Mouse (Mus musculus): Measurements from ENCODE around the gene Tango2.
A peak's percentile ranks its signal among the peaks of the same experiment; 100 is the strongest.
"Not testable (repeated sequence)": the region's sequence is repeated elsewhere in the genome, so short reads cannot be mapped to it uniquely, and the experiment has no call there.

Tango2 gene

DNA sequence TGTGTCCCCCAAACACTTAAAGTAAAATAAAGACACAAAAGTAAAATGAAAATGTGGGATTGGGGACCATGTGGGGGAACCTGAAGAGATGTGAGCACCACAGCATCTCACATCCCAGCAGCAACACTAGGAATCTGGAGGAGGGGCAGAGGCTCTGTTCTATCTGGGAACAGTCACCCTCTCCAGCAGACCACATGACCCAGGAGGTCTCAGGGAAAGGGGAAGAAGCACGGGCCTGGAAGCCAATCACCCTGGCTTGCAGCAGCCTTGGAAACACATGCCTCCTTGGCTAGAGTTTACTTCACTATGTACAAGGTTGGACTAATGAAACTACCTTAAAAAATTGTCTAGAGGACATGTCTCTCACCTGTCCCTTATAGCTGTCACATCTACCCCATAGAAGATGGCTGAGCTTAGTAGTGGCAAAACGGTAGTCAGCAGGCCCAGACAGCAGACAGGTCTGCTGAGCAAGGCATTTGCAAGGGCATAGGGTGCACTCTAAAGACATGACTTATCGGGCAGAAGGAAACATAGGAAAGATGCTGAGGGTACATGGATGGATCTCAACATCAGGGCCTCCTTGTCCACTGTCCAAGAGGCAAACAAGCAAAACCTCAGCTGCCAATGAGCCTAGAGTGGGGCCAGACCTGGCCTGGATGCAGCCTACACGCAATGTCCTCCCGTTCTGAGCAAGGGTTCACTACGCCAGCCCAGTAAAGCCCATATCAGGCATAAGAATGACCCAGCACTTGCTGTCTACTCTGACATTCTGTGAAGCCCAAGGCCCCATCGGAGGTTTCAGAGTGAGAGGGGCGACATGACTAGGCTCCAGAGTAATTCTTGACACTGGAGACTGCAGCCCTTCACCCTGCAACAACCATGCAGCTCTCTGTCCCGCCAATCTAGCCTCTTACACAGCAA lies 5.0 kb downstream of the Tango2 start:
- peak; percentile 59 for DNase-seq

DNA sequence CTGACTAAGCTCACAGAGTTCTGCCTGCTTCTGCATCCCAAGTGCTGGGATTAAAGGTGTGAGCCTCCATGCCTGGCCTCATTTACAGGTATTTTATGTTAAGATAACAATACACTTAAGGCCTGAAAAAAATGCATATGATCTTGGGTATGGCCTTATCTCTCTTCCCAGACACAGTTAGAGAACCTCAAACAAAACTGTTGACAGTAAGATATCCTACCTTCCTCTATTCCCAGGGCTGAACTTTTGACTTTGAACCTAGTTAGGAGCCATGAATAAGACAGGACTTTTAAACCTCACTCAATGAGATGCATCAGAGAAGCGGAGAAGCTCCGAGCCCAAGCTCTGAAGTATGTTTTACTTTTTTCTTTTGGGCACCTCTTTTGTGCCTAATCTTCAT lies 5.8 kb downstream of the Tango2 start:
- no peak for DNase-seq

DNA sequence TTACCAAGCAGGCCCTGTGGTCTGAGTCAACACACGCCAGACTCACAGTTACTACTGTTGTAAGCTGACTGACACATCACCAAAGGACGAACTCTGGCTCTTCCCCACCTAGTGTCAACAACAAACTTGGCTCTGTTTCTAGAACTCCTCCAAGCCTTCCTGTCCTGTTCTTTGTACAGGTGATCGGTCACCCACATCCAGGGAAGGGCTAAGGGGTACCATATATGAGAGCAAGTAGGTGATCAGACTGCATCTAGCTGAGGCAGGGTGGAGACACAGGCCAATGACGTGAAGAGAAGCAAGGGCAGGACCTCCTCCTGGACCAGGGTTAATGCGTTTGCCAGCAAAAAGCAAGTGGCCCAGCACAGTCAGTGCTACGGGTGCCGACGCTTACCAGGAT lies 6.3 kb downstream of the Tango2 start:
- DNase-seq = no peak

DNA sequence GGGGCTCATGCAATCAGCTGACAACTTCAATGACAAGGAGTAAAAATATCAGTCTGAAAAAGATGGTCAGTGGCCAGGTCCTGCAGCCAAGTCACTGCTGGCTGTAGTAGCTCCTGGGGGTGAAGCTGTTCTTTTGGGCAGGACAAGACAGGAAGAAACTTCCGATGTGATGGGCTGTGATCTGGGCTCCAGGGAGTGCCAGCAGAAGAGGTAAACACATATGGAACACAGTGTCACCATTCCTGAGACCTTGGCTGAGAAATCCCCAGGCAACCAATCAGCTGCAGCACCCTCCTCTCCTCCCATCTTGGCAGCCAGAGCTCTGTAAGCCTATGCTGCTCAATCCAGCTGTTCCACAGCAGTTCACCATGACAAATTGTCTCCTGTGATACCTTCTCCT lies 8.0 kb downstream of the Tango2 start:
- DNase-seq = no peak

DNA sequence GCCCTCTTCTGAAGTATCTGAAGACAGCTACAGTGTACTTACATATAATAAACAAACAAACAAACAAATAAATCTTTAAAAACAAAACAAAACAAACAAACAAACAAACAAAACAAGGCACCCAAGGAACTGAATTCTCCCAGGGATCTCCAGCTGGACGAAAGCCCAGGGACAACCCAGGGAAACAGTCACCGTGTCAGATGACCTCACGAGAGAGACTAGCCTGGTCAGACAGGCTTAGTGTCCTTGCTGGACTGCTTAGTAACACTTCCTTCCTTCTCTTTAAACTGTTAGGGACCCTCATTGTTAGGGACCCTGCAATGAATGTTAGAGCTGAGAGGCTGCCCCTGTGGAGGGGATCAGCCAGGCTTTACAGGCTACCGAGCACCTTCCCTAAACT lies 10.6 kb downstream of the Tango2 start:
- DNase-seq = no peak

DNA sequence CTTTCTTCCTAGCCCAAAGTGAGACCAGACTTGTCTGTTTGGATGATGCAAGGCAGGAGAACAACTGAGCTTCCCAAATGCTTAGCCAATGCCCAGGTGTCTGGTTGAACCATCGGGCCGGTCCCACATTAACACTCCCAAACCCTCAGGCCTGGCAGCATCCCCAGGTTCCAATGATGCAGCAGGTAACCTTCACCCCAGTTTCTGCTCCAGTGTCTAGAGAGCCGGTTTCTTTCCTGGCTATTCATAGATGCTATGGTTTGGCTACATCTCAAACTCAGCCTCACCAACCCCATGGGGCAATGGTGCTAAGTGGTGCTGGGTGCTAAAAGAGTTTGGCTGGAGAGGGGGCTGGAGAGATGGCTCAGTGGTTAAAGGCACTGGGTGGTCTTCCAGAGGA lies 11.9 kb downstream of the Tango2 start:
- DNase-seq = no peak

DNA sequence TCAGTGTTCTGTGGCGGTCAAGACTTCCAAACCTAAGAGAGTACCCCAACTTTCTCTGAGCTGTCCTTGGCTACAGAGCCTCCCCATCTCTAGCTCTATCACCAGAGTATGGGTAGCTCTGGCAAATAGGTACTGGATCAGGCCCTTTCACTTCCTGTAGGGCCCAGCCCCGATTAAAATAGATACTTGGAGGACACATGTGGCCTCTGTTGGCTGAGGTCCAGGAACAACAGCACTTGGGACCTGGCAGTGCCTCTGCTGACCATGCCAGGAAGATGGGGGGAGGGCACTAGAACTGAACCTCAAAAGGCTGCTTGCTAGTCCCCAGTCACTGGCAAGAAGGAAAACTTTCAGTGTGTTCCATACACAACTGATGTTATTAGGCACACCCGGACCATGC lies 13.9 kb downstream of the Tango2 start:
- DNase-seq = no peak

DNA sequence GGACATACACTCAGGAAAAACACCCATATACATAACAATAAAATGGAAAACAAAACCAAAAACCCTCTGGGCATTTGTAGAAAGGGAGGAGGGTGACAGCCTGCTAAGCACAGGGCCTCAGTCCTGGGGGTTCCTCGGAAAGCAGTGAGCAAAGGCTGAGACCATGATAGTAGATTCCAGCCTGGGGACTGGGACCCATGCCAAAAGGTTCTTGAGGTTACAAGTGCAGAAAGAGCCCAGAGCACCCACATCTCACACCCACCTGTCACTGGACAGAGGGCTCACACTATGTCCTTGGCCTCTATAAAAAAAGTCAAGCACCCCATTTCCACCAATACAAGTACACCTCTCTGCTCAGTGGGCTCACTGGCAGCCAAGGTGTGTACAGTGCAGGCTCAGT lies 19.4 kb downstream of the Tango2 start:
- no peak for DNase-seq

DNA sequence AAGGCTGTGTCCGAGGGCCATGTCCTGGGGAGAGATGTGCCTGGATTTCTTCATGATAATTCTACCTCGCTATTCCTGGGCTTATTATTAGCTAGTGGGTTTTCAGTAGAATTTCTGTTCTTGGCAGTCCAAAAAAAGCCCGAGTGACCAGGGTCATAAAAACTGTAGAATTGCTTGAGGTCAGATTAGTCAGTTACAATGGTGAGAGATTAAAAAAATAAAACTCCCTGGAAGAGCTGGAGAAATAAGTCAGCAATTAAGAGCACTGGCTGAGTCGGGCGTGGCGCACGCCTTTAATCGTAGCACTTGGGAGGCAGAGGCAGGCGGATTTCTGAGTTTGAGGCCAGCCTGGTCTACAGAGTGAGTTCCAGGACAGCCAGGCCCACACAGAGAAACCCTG lies 20.0 kb downstream of the Tango2 start:
- DNase-seq = no peak

DNA sequence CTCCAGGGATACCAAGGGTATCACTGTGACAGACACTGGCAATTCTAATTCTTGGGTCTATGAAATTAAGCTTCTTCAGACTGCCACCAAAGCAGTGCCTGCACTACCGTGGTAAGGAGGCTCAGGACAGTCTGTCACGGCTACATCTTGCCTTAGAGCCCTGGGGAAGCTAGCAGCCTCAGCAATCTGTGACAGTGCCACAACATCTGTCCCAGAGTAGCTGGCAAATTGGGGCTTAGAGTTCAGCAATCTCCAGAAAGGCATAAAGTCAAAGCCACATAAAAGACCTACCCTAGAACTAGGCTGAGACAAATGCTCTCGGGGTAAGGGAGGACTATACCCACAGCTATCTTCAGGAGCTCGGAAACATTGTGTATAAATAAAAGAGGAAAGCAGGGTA lies 22.2 kb downstream of the Tango2 start:
- DNase-seq = no peak

DNA sequence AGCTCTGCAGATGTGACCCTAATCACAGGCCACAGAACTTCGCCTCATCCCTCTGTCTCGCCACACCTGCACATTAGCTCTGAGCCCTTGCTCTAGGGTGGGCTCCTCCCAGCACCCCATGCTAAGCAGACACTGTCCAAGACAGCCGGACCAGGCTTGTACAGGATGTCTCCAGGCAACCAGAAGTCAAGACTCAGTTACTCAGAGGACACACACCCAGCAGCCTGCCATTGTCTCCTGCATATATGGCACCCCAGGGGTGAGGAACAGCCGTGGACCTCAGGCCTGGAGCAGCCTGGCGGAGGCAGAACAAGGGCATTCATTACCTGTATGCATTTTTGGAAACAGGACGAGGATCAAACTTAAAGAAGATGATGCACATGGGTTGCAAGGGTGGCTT lies 23.9 kb downstream of the Tango2 start:
- no peak for DNase-seq

DNA sequence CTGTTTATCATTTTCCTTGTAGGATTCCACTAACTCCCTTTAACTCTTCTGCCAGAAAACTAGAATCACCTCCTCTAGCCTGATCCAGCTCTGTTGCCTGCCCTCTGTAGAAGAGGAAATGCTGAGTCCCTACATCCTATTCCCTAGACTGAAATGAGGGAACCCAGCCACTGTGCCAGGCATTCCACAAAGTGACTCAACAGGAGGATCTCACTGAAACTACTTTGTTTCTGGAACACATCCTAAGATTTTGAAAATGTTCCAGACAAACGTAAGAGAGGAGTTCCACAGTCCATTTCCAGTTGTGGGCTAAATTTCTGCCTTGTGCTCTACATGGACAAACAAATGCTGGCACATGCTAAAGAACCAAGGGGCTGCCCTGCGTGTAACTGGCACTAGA lies 24.4 kb downstream of the Tango2 start:
- DNase-seq = no peak

DNA sequence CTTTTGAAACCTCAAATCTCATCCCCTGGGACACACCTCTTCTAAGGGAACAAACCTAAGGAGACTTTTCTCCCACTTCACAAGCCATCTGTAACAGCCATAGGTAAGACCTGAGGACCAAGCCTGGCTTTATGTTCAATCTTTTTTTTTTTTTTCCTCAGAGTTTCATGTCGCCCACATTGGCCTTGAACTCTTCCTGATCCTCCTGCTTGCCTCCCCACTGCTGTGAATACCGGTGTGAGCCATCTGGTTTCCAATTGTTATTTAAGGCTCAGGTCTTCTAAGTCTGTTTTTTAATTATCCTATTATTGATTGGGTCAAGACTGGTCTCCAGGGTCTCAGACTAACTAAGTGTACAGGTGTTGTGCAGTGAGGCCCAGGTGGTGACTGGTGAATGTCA lies 26.5 kb downstream of the Tango2 start:
- no peak for DNase-seq

DNA sequence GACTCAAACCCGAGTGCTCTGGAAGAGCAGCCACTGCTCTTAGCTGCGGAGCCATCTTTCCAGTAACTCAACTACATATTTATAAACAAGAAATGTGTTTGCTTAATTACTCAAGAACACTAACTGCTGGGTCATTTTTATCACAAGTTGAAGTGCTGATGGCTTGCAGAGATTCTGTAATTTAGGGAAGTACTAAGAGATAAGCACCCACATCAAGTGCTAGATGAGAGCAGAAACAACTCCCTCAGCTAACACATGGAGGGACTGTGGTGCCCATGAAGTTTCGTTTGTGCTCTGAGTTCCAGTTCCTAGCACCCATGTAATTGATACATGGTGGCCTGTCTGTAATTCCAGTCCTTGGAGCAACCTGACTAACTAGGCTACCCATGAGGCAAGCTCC lies 28.9 kb downstream of the Tango2 start:
- no peak for DNase-seq

DNA sequence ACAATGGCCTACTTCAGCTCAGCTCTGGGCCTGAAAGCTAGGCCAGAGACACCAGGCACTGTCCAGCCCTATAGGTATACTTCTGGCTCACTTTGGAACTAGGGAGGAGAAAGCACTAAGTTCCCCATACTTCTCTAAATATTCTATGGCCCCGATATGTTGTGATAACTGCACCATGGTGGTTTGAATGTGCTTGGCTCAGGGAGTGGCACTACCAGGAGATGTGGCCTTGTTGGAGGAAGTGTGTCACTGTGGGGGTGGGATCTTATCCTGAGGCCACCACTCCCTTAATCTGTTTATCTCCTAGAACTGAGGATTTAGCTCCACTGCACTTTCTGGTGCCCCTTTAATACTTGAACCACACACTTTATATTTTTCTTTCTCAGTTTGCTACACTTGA lies 39.7 kb downstream of the Tango2 start:
- DNase-seq = no peak

DNA sequence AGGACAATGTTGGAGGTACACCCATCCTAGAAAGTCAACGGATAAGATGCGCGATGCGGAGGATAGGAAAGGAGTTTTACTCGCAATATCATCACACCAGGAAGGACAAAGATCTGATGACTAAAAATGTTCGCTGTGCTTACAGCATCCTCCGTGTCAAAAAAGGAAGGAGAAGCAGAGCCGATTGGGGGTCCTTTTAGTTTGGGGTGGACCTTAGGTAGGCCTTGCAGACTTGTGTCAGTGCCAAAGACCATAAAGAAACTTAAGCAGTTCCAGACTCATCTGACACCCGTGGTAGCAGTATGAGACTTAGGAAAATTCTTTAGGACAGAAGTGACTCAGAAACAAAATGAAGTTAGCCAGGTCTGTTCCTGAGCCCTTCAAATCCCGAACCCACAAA lies 58.3 kb downstream of the Tango2 start:
- not testable (repeated sequence) for DNase-seq

DNA sequence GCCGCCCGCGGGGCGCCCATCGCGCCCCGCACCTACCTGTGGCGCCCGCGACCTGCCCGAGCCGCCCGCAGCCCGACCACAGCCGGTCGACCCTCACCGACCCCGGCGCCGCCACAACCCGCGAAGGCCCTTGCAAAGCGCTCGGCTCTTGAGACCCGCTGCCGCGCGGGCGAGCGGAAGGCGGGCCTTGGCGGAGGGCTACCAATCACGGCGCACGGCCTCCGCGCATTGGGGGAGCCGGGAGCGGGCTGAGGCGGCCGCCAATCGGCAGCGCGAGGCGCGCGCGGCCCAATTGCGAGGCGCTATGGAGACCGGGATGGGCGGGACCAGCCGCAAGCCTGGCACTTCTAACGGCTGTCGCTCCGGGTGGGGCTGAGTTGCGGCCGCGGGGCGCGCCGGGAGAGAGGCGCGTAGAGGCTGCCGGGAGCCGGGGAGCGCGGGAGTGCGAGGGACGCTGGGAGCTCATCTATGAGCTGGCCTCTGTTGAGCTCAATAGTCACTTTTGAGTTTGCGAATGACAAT lies 58.8 kb downstream of the Tango2 start, which contains the start of gene Dgcr8:
Dgcr8 (minus strand) TSS at position 180 of the 522 bp plus-strand sequence.
- DNase-seq = peak; percentile 98

DNA sequence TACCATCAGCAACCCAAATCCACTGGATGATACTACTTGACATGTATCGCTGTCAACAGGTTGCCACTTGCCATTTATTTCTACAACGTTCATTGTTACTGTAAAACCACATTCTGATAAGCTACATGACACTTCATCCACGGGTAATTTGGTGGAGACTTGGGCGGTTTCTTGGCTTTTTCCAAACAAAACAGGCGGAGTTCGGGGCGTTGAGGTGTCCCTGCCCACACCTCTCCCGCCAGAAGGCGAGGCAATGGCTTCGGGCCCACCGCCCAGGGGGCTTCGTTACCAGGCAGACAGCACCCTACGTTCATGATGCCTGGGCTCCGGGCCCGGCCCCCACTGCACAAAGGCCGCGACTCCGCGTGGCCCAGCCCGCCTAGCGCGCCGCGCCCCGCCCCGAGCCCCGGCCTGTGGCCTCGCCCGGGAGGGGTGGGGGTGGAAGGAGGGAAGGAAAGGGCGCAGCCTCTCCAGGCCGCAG lies 59.3 kb downstream of the Tango2 start:
- DNase-seq = peak; percentile 77

DNA sequence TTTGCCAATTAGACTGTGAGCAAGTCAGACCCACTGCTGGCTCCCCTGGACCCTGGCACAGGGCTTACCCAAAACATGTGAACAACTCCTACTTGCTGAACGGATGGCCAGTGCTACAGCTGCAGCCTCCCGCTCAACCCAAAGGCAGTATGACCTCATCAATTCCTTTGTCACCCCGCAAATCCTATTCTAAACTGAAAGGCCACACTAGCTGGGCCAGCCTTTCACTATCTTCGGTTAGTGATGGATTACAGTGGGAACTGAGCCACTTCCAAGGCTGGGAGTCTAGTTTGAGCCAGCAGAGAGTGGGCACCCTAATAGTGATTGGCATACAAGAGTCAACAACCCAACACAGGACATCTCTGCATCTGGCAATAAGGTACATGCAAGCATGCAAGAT lies 59.7 kb downstream of the Tango2 start:
- peak; percentile 34 for DNase-seq

DNA sequence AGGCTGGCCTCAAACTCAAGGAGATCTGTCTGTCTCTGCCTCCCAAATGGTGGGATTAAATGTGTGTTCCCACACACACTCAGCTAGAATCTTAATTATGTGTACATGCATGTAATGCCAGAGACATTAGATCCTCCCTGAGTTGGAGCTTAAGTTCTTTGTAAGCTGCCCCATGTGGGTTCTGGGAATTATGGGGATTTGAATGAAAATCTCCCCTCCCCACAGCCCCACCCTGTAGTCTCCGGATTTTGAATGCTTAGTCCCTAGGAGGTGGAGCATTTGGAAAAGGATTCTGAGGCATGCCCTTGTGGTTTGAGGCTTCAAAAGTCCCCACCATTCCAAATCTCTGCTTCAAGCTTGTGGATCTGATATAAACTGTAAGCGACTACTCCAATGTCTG lies 72.7 kb downstream of the Tango2 start:
- no peak for DNase-seq

DNA sequence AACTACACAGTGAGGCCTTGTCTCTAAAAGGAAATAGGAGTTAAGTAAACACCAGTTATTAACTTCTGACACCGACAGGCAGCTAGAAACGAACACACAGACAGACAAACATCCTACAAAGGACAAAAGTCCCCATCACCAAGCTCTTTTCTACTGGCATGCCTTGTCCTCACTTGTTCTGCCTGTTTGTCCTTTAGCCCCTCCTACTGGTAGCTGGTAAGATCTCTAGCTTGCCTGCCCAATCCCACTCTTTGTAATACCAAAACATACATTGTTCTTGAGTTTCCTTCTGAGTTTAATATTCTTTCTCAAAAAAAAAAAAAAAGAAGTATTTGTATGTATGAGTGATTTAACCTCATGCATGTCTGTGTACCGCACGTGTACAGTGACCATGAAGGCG lies 79.7 kb downstream of the Tango2 start:
- DNase-seq = no peak

DNA sequence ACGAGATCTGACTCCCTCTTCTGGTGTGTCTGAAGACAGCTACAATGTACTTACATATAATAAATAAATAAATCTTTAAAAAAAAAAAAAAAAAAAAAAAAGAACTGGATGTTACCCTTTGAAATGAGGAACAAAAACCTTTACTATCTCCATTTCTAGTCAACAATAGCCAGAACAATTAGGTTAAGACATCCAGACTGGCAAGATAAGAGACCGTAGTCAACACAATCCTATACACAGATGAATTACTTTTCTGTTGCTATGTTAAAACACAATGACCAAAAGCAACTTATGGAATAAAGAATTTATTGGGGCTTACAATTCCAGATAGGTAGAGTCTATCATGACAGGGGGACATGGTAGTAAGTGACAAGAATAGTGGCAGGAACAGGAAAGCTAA lies 82.9 kb downstream of the Tango2 start:
- DNase-seq = no peak

DNA sequence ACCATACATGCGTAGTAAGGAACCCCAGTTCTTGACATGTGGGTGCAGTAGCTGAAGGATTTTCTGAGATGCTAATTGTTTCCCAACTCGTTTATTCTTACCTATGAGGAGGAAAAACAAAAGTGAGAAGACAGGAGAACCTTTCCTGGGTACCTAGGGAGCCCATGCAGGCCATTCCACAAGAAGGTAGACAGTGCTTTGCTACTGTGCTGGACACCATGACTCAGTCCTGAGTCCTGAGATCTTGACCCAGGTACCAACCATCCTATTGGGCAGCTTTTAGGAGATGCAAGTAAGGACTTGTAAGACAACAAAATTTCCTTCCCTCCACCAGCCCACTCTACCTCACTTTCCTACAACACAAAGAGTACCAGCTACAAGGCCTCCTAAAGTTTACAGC lies 89.7 kb downstream of the Tango2 start, which contains the start of gene Gm49776:
Gm49776 (minus strand) TSS at position 101 of the 400 bp plus-strand sequence.
- DNase-seq = no peak

DNA sequence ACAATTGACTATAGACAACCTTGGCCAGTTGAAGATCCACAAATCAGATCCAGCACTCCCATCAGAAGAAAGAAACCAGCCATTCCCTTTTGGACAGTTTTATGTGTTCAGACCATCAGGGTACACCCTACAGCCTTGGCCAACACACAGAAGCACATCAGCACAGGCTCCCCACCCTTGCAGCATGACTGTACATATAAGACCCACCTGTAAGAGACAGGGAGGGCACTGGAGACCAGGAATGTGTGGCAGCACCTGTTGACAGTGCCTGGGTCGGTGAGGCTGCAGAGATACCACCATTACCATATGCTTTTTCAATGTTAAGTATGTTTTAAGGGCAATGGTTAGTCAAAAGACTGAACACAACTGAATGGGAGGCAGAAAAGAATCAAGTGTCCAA lies 94.0 kb downstream of the Tango2 start:
- DNase-seq = no peak

DNA sequence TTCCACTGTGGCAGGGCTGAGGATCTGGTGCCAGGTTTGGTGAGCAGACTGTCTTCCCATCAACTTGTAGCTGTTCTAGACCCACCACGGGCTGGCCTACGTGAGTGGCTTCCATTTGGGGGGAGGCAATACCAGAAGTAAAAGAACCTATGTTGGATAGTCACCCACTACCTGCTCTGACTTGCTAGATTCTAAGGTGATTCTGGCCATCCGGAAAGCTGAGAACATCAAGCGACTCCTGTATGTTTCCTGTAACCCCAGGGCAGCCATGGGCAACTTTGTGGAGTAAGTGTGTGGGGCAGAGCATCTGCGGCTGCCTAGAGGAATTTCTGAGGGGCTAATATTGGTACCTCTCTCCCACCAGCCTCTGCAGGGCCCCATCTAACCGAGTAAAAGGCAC lies 95.2 kb downstream of the Tango2 start:
- DNase-seq = no peak
